Mouse (Mus musculus) Patski (cell line): ENCODE results near the gene Ugcg. TPM values are rescaled to one million over a fixed set of nuclear protein-coding genes. Genes with fewer than 3 reads are reported as not detected.
"Not testable (repeated sequence)": the region's sequence is repeated elsewhere in the genome, so short reads cannot be mapped to it uniquely, and the experiment has no call there.

ENCODE experiments used
- ATAC-seq: fragments of 100-300 bp; one replicate; pipeline ENCODE4 v1.8.0; 2021
- CTCF ChIA-PET: fragments of 350-600 bp; sonication (Branson Sonifier 250); formaldehyde crosslinking; loops from one replicate; lab custom pipeline; 2022; ENCODE audit warnings: inconsistent platforms; lab: Charles Lee
- POLR2A ChIA-PET: fragments of 350-600 bp; sonication (Branson Sonifier 250); formaldehyde crosslinking; loops from one replicate; lab custom pipeline; 2022; ENCODE audit warnings: antibody characterized with exemption, inconsistent platforms; lab: Charles Lee
- DNase-seq: peaks from one replicate; pipeline ENCODE4 v3.0.0-alpha.2; 2011; ENCODE audit warnings: low read depth, low spot score
- H3K27me3 ChIP-seq: fragments of 371-371 bp; one replicate; pipeline ENCODE4 v1.5.1; 2021
- CTCF ChIP-seq: fragments of 100-300 bp; IDR thresholded peaks from one replicate; pipeline ENCODE4 v1.5.1; 2021
- in situ Hi-C: fragments of 300-500 bp; cut with MboI; formaldehyde crosslinking; loops from 3 replicates; pipeline ENCODE4 v1.11.1; 2018; ENCODE audit warnings: low pct_unique_long_range_greater_than_20kb, mixed read lengths
- polyA plus RNA-seq: library from polyadenylated mRNA; unstranded; gene quantifications from one replicate; pipeline ENCODE4 v1.2.3, GENCODE M21; 2021

The Ugcg gene
- polyA plus RNA-seq, 1 experiment from 2014 or later = 31.7 TPM

GRCm38 (mm10) chr4:59255988-59256387 is 66.9 kb downstream of the Ugcg start:
- in situ Hi-C loops = no loop called here
- CTCF ChIA-PET = no interaction called here

GRCm38 (mm10) chr4:59257866-59258265 is 68.8 kb downstream of the Ugcg start:
- no peak for TF ChIP-seq CTCF
- DNase-seq (no peak), ATAC-seq (no peak)
- ChIA-PET CTCF (interaction anchor here (1.0 to 1.3 kb wide), 2 partner anchors 16 to 22 kb away, joined by 3 read pairs; no protein-coding TSS in a partner anchor), POLR2A (interaction anchor here (0.6 kb wide), 1 partner anchor 78 kb away, joined by 3 read pairs; no protein-coding TSS in a partner anchor)
- no peaks in the 10 kb centered on the region for H3K27me3 ChIP-seq
- in situ Hi-C loops = no loop called here

More at GRCm38 (mm10) chr4:59255988-59256387, 66.9 kb downstream of the Ugcg start:
- TF ChIP-seq CTCF = no peak
- no peaks in the 10 kb centered on the region for H3K27me3 ChIP-seq
- ATAC-seq (no peak), DNase-seq (no peak)
- POLR2A ChIA-PET = no interaction called here

- in situ Hi-C loops = no loop called here
- POLR2A ChIA-PET = interaction anchor here (0.6 kb wide), 1 partner anchor 77 kb away, joined by 3 read pairs; no protein-coding TSS in a partner anchor
Measured at GRCm38 (mm10) chr4:59258771-59259170, 69.7 kb downstream of the Ugcg start.

GRCm38 (mm10) chr4:59259806-59260205 is 70.7 kb downstream of the Ugcg start:
- ATAC-seq (no peak), DNase-seq (no peak)
- in situ Hi-C loops = no loop called here
- ChIA-PET CTCF (no interaction called here), POLR2A (no interaction called here)
- no peak for TF ChIP-seq CTCF
- H3K27me3 ChIP-seq = no peaks in the 10 kb centered on the region

More at GRCm38 (mm10) chr4:59258771-59259170, 69.7 kb downstream of the Ugcg start:
- no peak for TF ChIP-seq CTCF
- no peak for ATAC-seq
- H3K27me3 ChIP-seq = no peaks in the 10 kb centered on the region
- CTCF ChIA-PET = interaction anchor here (1.0 to 1.3 kb wide), 2 partner anchors 15 to 23 kb away, joined by 3 read pairs; no protein-coding TSS in a partner anchor
- DNase-seq = no peak

- no peak for ATAC-seq
- CTCF ChIA-PET = no interaction called here
- no peak for TF ChIP-seq CTCF
- in situ Hi-C loops = no loop called here
- DNase-seq = no peak
- no peaks in the 10 kb centered on the region for H3K27me3 ChIP-seq
- POLR2A ChIA-PET = no interaction called here
Measured at GRCm38 (mm10) chr4:59260871-59261515, 71.9 kb downstream of the Ugcg start.

- in situ Hi-C loops, CTCF ChIA-PET, POLR2A ChIA-PET, ATAC-seq, H3K27me3 ChIP-seq, DNase-seq: not testable (repeated sequence)
Measured at GRCm38 (mm10) chr4:59261582-59261981, 72.5 kb downstream of the Ugcg start.

- CTCF ChIA-PET = no interaction called here
- in situ Hi-C loops = no loop called here
Measured at GRCm38 (mm10) chr4:59262156-59262555, 73.1 kb downstream of the Ugcg start.

GRCm38 (mm10) chr4:59263418-59263817 is 74.4 kb downstream of the Ugcg start:
- in situ Hi-C loops = no loop called here
- CTCF ChIA-PET = no interaction called here
- POLR2A ChIA-PET = no interaction called here
- ATAC-seq (no peak), DNase-seq (no peak)
- H3K27me3 ChIP-seq = no peaks in the 10 kb centered on the region
- no peak for TF ChIP-seq CTCF

More at GRCm38 (mm10) chr4:59262156-59262555, 73.1 kb downstream of the Ugcg start:
- POLR2A ChIA-PET = no interaction called here
- DNase-seq (no peak), ATAC-seq (no peak)
- TF ChIP-seq CTCF = no peak
- no peaks in the 10 kb centered on the region for H3K27me3 ChIP-seq

- CTCF ChIA-PET = no interaction called here
- POLR2A ChIA-PET = no interaction called here
- H3K27me3 ChIP-seq = no peaks in the 10 kb centered on the region
- in situ Hi-C loops = no loop called here
- no peak for TF ChIP-seq CTCF
- DNase-seq (no peak), ATAC-seq (no peak)
Measured at GRCm38 (mm10) chr4:59264611-59265095, 75.6 kb downstream of the Ugcg start.

GRCm38 (mm10) chr4:59265182-59265581 is 76.1 kb downstream of the Ugcg start:
- in situ Hi-C loops = no loop called here
- POLR2A ChIA-PET = no interaction called here
- H3K27me3 ChIP-seq = no peaks in the 10 kb centered on the region
- CTCF ChIA-PET = no interaction called here
- no peak for TF ChIP-seq CTCF
- DNase-seq (no peak), ATAC-seq (no peak)

- no peak for TF ChIP-seq CTCF
- CTCF ChIA-PET = no interaction called here
- DNase-seq (no peak), ATAC-seq (no peak)
- in situ Hi-C loops = no loop called here
- POLR2A ChIA-PET = no interaction called here
- H3K27me3 ChIP-seq = no peaks in the 10 kb centered on the region
Measured at GRCm38 (mm10) chr4:59265631-59266030, 76.6 kb downstream of the Ugcg start.

Other genes starting within 250 kb of the Ugcg start
- 0.44 TPM for gene Zkscan16, start 245.6 kb upstream of the Ugcg start, polyA plus RNA-seq
- 13.5 TPM for gene Ptgr1, start 202.1 kb upstream of the Ugcg start, polyA plus RNA-seq
- 7.7 TPM for gene Dnajc25, start 194.2 kb upstream of the Ugcg start, polyA plus RNA-seq
- gene Gm20503, start 186.0 kb upstream of the Ugcg start, polyA plus RNA-seq = 2.2 TPM
- gene Gng10, start 154.2 kb upstream of the Ugcg start, polyA plus RNA-seq = 50.4 TPM
- 0.01 TPM for gene AI481877, start 50.3 kb upstream of the Ugcg start, polyA plus RNA-seq
- gene Susd1, start 249.4 kb downstream of the Ugcg start, polyA plus RNA-seq = 2.1 TPM